Mouse (Mus musculus): ENCODE measurements around the gene Ndufa6. TPM values are rescaled to one million over a fixed set of nuclear protein-coding genes. Genes with fewer than 3 reads are reported as not detected.
A peak's percentile ranks its signal among the peaks of the same experiment; 100 is the strongest.

The Ndufa6 gene
- polyA plus RNA-seq, 1 experiment from 2014 or later, result 382 TPM

- Histone ChIP-seq H3K36me3 (peaks cover 17% of the 10 kb centered on the region), H3K4me1 (replicated peaks) (peaks cover 25% of the 10 kb centered on the region), H3K27ac (peak within 1 kb of the TSS; percentile 59), H3K4me2 (peak within 1 kb of the TSS; percentile 65), H3K9me3 (no peaks in the 10 kb centered on the region), H3K4me3 (peak within 1 kb of the TSS; percentile 56), H3K27me3 (peaks cover 24% of the 10 kb centered on the region), H3K9ac (peak within 1 kb of the TSS; percentile 78)
- peak; percentile 92 for ATAC-seq (ENCODE audit: low FRiP score)
- WGBS, result under 1% methylated on average over 41 of the region's 41 CpGs
Measured at GRCm38 (mm10) chr15:82338593-82339112, 15.5 kb downstream of the Ndufa6 start, which contains the start of the genes Naga, Pheta2 and Smdt1. Gene Naga (minus strand): TSS chr15:82338925. Gene Pheta2 (plus strand): TSS chr15:82338942. Gene Smdt1 (plus strand): TSS chr15:82338959.

- H3K4me2 ChIP-seq, result peak overlapping the region; percentile 65
- peaks cover 25% of the 10 kb centered on the region for H3K4me1 ChIP-seq (replicated peaks)
- H3K9me3 ChIP-seq, result no peaks in the 10 kb centered on the region
- H3K27ac ChIP-seq, result no peak overlapping the region
- 59% methylated on average over 4 of the region's 4 CpGs for WGBS
- peak overlapping the region; percentile 56 for H3K4me3 ChIP-seq
- peaks cover 24% of the 10 kb centered on the region for H3K27me3 ChIP-seq
- ATAC-seq (ENCODE audit: low FRiP score), result no peak
- peaks cover 20% of the 10 kb centered on the region for H3K36me3 ChIP-seq
- H3K9ac ChIP-seq, result peak overlapping the region; percentile 78
Measured at GRCm38 (mm10) chr15:82337875-82338274, 16.2 kb downstream of the Ndufa6 start.

- Histone ChIP-seq H3K4me1 (replicated peaks) (peaks cover 25% of the 10 kb centered on the region), H3K4me2 (no peak overlapping the region), H3K9ac (peak overlapping the region; percentile 39; the same call in 1 of the 2 replicates), H3K9me3 (no peaks in the 10 kb centered on the region), H3K36me3 (peaks cover 29% of the 10 kb centered on the region), H3K27me3 (peaks cover 20% of the 10 kb centered on the region), H3K4me3 (no peak overlapping the region), H3K27ac (no peak overlapping the region)
- WGBS, result 69% methylated on average over 12 of the region's 12 CpGs
- no peak for ATAC-seq (ENCODE audit: low FRiP score)
Measured at GRCm38 (mm10) chr15:82336629-82337028, 17.5 kb downstream of the Ndufa6 start.

- WGBS, result 93% methylated on average over 4 of the region's 4 CpGs
- Histone ChIP-seq H3K27ac (no peak overlapping the region), H3K4me2 (no peak overlapping the region), H3K27me3 (peaks cover 8% of the 10 kb centered on the region), H3K9me3 (no peaks in the 10 kb centered on the region), H3K9ac (no peak overlapping the region), H3K36me3 (peaks cover 32% of the 10 kb centered on the region), H3K4me1 (replicated peaks) (peaks cover 21% of the 10 kb centered on the region), H3K4me3 (no peak overlapping the region)
- ATAC-seq (ENCODE audit: low FRiP score), result no peak
Measured at GRCm38 (mm10) chr15:82335194-82335593, 18.9 kb downstream of the Ndufa6 start.

- Histone ChIP-seq H3K4me1 (replicated peaks) (peaks cover 4% of the 10 kb centered on the region), H3K4me2 (no peak overlapping the region), H3K4me3 (no peak overlapping the region), H3K27me3 (no peaks in the 10 kb centered on the region), H3K9me3 (no peaks in the 10 kb centered on the region), H3K9ac (no peak overlapping the region), H3K27ac (no peak overlapping the region), H3K36me3 (peaks cover 15% of the 10 kb centered on the region)
- no peak for ATAC-seq (ENCODE audit: low FRiP score)
- WGBS, result 77% methylated on average over 2 of the region's 2 CpGs
Measured at GRCm38 (mm10) chr15:82325382-82325781, 28.7 kb downstream of the Ndufa6 start.

- H3K9ac ChIP-seq, result no peak overlapping the region
- no peak overlapping the region for H3K4me3 ChIP-seq
- H3K36me3 ChIP-seq, result no peaks in the 10 kb centered on the region
- no peak overlapping the region for H3K4me2 ChIP-seq
- no peaks in the 10 kb centered on the region for H3K27me3 ChIP-seq
- H3K27ac ChIP-seq, result no peak overlapping the region
- WGBS, result 70% methylated on average over 8 of the region's 8 CpGs
- ATAC-seq (ENCODE audit: low FRiP score), result no peak
- no peaks in the 10 kb centered on the region for H3K9me3 ChIP-seq
- peaks cover 4% of the 10 kb centered on the region for H3K4me1 ChIP-seq (replicated peaks)
Measured at GRCm38 (mm10) chr15:82322195-82322594, 31.9 kb downstream of the Ndufa6 start.

- 87% methylated on average over 1 of the region's 1 CpGs for WGBS
- Histone ChIP-seq H3K27ac (no peak overlapping the region), H3K4me2 (no peak overlapping the region), H3K4me3 (no peak overlapping the region), H3K36me3 (no peaks in the 10 kb centered on the region), H3K9me3 (no peaks in the 10 kb centered on the region), H3K4me1 (replicated peaks) (peaks cover 4% of the 10 kb centered on the region), H3K27me3 (no peaks in the 10 kb centered on the region), H3K9ac (no peak overlapping the region)
- ATAC-seq (ENCODE audit: low FRiP score), result no peak
Measured at GRCm38 (mm10) chr15:82319613-82320012, 34.5 kb downstream of the Ndufa6 start.

- Histone ChIP-seq H3K4me3 (no peak overlapping the region), H3K9ac (no peak overlapping the region), H3K9me3 (no peaks in the 10 kb centered on the region), H3K27ac (no peak overlapping the region), H3K4me1 (replicated peaks) (no peaks in the 10 kb centered on the region), H3K27me3 (no peaks in the 10 kb centered on the region), H3K4me2 (no peak overlapping the region), H3K36me3 (no peaks in the 10 kb centered on the region)
- 87% methylated on average over 6 of the region's 6 CpGs for WGBS
- no peak for ATAC-seq (ENCODE audit: low FRiP score)
Measured at GRCm38 (mm10) chr15:82317839-82318238, 36.3 kb downstream of the Ndufa6 start.

- H3K36me3 ChIP-seq, result no peaks in the 10 kb centered on the region
- H3K9me3 ChIP-seq, result no peaks in the 10 kb centered on the region
- no peak overlapping the region for H3K4me3 ChIP-seq
- WGBS, result 84% methylated on average over 3 of the region's 3 CpGs
- H3K27ac ChIP-seq, result no peak overlapping the region
- H3K4me2 ChIP-seq, result no peak overlapping the region
- H3K27me3 ChIP-seq, result no peaks in the 10 kb centered on the region
- no peak overlapping the region for H3K9ac ChIP-seq
- no peaks in the 10 kb centered on the region for H3K4me1 ChIP-seq (replicated peaks)
- no peak for ATAC-seq (ENCODE audit: low FRiP score)
Measured at GRCm38 (mm10) chr15:82308416-82308815, 45.7 kb downstream of the Ndufa6 start.

GRCm38 (mm10) chr15:82307107-82307506 lies 47.0 kb downstream of the Ndufa6 start:
- H3K9ac ChIP-seq, result no peak overlapping the region

More at GRCm38 (mm10) chr15:82307107-82307506, 47.0 kb downstream of the Ndufa6 start:
- Histone ChIP-seq H3K27me3 (no peaks in the 10 kb centered on the region), H3K4me2 (no peak overlapping the region), H3K27ac (no peak overlapping the region), H3K4me1 (replicated peaks) (no peaks in the 10 kb centered on the region), H3K36me3 (no peaks in the 10 kb centered on the region), H3K4me3 (no peak overlapping the region), H3K9me3 (no peaks in the 10 kb centered on the region)
- ATAC-seq (ENCODE audit: low FRiP score), result no peak
- 81% methylated on average over 3 of the region's 3 CpGs for WGBS

Small RNA genes within 50 kb of the gene (microRNA-seq; reads per million reads assigned to microRNA genes)
- not detected for gene Mir7684

Other genes with a start within 250 kb of the Ndufa6 start
- 13.0 and 14.8 TPM in 2 replicates for gene Ccdc134, start 226.4 kb downstream of the Ndufa6 start, polyA plus RNA-seq (2015; fragmentation: Nextera tagmentation; extraction: Ambion mirVana)
- 179 and 193 TPM in 2 replicates for gene Srebf2, start 207.1 kb downstream of the Ndufa6 start, polyA plus RNA-seq (2015; fragmentation: Nextera tagmentation; extraction: Ambion mirVana)
- 0.93 and 1.8 TPM in 2 replicates for gene Shisa8, start 141.5 kb downstream of the Ndufa6 start, polyA plus RNA-seq (2015; fragmentation: Nextera tagmentation; extraction: Ambion mirVana)
- gene Tnfrsf13c, start 130.0 kb downstream of the Ndufa6 start, polyA plus RNA-seq (2015; fragmentation: Nextera tagmentation; extraction: Ambion mirVana), result not detected in 2 replicates
- 20.0 and 22.0 TPM in 2 replicates for gene Cenpm, start 109.6 kb downstream of the Ndufa6 start, polyA plus RNA-seq (2015; fragmentation: Nextera tagmentation; extraction: Ambion mirVana)
- gene 1500009C09Rik, start 101.9 kb downstream of the Ndufa6 start, polyA plus RNA-seq (2015; fragmentation: Nextera tagmentation; extraction: Ambion mirVana), result 8.9 and 9.2 TPM in 2 replicates
- 329 and 346 TPM in 2 replicates for gene Sept3, start 79.4 kb downstream of the Ndufa6 start, polyA plus RNA-seq (2015; fragmentation: Nextera tagmentation; extraction: Ambion mirVana)
- gene Wbp2nl, start 55.4 kb downstream of the Ndufa6 start, polyA plus RNA-seq (2015; fragmentation: Nextera tagmentation; extraction: Ambion mirVana), result 0.16 and 0.18 TPM in 2 replicates
- 29.3 and 30.2 TPM in 2 replicates for gene Naga, start 15.4 kb downstream of the Ndufa6 start, polyA plus RNA-seq (2015; fragmentation: Nextera tagmentation; extraction: Ambion mirVana)
- gene Pheta2, start 15.4 kb downstream of the Ndufa6 start, polyA plus RNA-seq (2015; fragmentation: Nextera tagmentation; extraction: Ambion mirVana), result 1.9 and 2.3 TPM in 2 replicates
- gene Smdt1, start 15.4 kb downstream of the Ndufa6 start, polyA plus RNA-seq (2015; fragmentation: Nextera tagmentation; extraction: Ambion mirVana), result 348 and 365 TPM in 2 replicates
- gene Cyp2d22, start 25.9 kb upstream of the Ndufa6 start, polyA plus RNA-seq (2015; fragmentation: Nextera tagmentation; extraction: Ambion mirVana), result 2.1 and 2.6 TPM in 2 replicates
- not detected in 2 replicates for gene Cyp2d11, start 39.7 kb upstream of the Ndufa6 start, polyA plus RNA-seq (2015; fragmentation: Nextera tagmentation; extraction: Ambion mirVana)
- not detected in 2 replicates for gene Cyp2d10, start 52.9 kb upstream of the Ndufa6 start, polyA plus RNA-seq (2015; fragmentation: Nextera tagmentation; extraction: Ambion mirVana)
- not detected in 2 replicates for gene Cyp2d9, start 79.1 kb upstream of the Ndufa6 start, polyA plus RNA-seq (2015; fragmentation: Nextera tagmentation; extraction: Ambion mirVana)
- not detected in 2 replicates for gene Cyp2d12, start 200.8 kb upstream of the Ndufa6 start, polyA plus RNA-seq (2015; fragmentation: Nextera tagmentation; extraction: Ambion mirVana)

Data from hindbrain, embryonic 13.5 days (tissue).